Mouse (Mus musculus): ENCODE measurements at regions not wholly inside any gene's neighbourhood (a gene's known extent, or its start where the extent isn't known, plus 50 kb on each side); places are given as distances from the start of the nearest gene placed in this dataset.
"Not testable (repeated sequence)": the region's sequence is repeated elsewhere in the genome, so short reads cannot be mapped to it uniquely, and the experiment has no call there.

GRCm38 (mm10) chr8:57383746-57384320 lies 63.0 kb downstream of the Hand2 start:
- ChIA-PET CTCF (interaction anchor here (1.1 kb wide), 1 partner anchor 8 kb away, joined by 3 read pairs; no protein-coding TSS in a partner anchor), POLR2A (no interaction called here)
- DNase-seq (ENCODE audit: low read depth, low spot score) = peak; percentile 54
- in situ Hi-C loops (cut with MboI; ENCODE audit: low pct_unique_long_range_greater_than_20kb) = no loop called here
- peak; percentile 89 for ATAC-seq
- TF ChIP-seq CTCF (IDR thresholded peaks at IDR 0.05) = no peak
- no peaks in the 10 kb centered on the region for H3K27me3 ChIP-seq

GRCm38 (mm10) chr8:57387627-57388026 lies 66.8 kb downstream of the Hand2 start:
- DNase-seq (ENCODE audit: low read depth, low spot score) (no peak), ATAC-seq (no peak)
- POLR2A ChIA-PET = no interaction called here
- CTCF ChIA-PET = interaction anchor here (2.4 kb wide), 1 partner anchor 26 kb away, joined by 6 read pairs; no protein-coding TSS in a partner anchor
- TF ChIP-seq CTCF (IDR thresholded peaks at IDR 0.05) = no peak
- in situ Hi-C loops (cut with MboI; ENCODE audit: low pct_unique_long_range_greater_than_20kb) = no loop called here
- H3K27me3 ChIP-seq = no peaks in the 10 kb centered on the region

- in situ Hi-C loops (cut with MboI; ENCODE audit: low pct_unique_long_range_greater_than_20kb) = no loop called here
- CTCF ChIA-PET = interaction anchor here (1.1 to 2.0 kb wide), 2 partner anchors 12 to 13 kb away, joined by 4 to 6 read pairs; no protein-coding TSS in a partner anchor
- no peak for ATAC-seq
These were observed 67.1 kb upstream of the Scrg1 start for GRCm38 (mm10) chr8:57388579-57388978.

GRCm38 (mm10) chr8:57397999-57398635 lies 57.6 kb upstream of the Scrg1 start:
- ATAC-seq (no peak), DNase-seq (ENCODE audit: low read depth, low spot score) (no peak)
- no peak for TF ChIP-seq CTCF (IDR thresholded peaks at IDR 0.05)
- POLR2A ChIA-PET = no interaction called here
- H3K27me3 ChIP-seq = no peaks in the 10 kb centered on the region
- CTCF ChIA-PET = interaction anchor here (1.2 kb wide), 2 partner anchors 17 to 28 kb away, joined by 3 read pairs; no protein-coding TSS in a partner anchor
- in situ Hi-C loops (cut with MboI; ENCODE audit: low pct_unique_long_range_greater_than_20kb) = no loop called here

More at GRCm38 (mm10) chr8:57388579-57388978, 67.1 kb upstream of the Scrg1 start:
- no peak for TF ChIP-seq CTCF (IDR thresholded peaks at IDR 0.05)
- no peaks in the 10 kb centered on the region for H3K27me3 ChIP-seq
- DNase-seq (ENCODE audit: low read depth, low spot score) = no peak
- POLR2A ChIA-PET = no interaction called here

GRCm38 (mm10) chr8:57400171-57400570 lies 55.6 kb upstream of the Scrg1 start:
- CTCF ChIA-PET = interaction anchor here (0.9 to 1.6 kb wide), 3 partner anchors 11 to 25 kb away, joined by 3 to 6 read pairs (median 3); no protein-coding TSS in a partner anchor
- ATAC-seq; H3K27me3 ChIP-seq; POLR2A ChIA-PET; DNase-seq (ENCODE audit: low read depth, low spot score): not testable (repeated sequence)
- in situ Hi-C loops (cut with MboI; ENCODE audit: low pct_unique_long_range_greater_than_20kb) = loop anchor here (25.0 kb wide), 1 partner anchor 713 kb away; no protein-coding TSS in a partner anchor

GRCm38 (mm10) chr8:57400776-57401631 lies 54.7 kb upstream of the Scrg1 start:
- POLR2A ChIA-PET = no interaction called here
- no peaks in the 10 kb centered on the region for H3K27me3 ChIP-seq
- no peak for TF ChIP-seq CTCF (IDR thresholded peaks at IDR 0.05)
- ATAC-seq = no peak
- DNase-seq (ENCODE audit: low read depth, low spot score) = no peak
- in situ Hi-C loops (cut with MboI; ENCODE audit: low pct_unique_long_range_greater_than_20kb) = loop anchor here (25.0 kb wide), 1 partner anchor 714 kb away; no protein-coding TSS in a partner anchor
- CTCF ChIA-PET = interaction anchor here (0.9 to 1.6 kb wide), 3 partner anchors 10 to 25 kb away, joined by 3 to 6 read pairs (median 3); no protein-coding TSS in a partner anchor

- ATAC-seq (no peak), DNase-seq (ENCODE audit: low read depth, low spot score) (no peak)
- in situ Hi-C loops (cut with MboI; ENCODE audit: low pct_unique_long_range_greater_than_20kb) = loop anchor here (25.0 kb wide), 1 partner anchor 714 kb away; no protein-coding TSS in a partner anchor
- ChIA-PET CTCF (interaction anchor here (1.0 to 1.6 kb wide), 2 partner anchors 9 to 236 kb away, joined by 3 read pairs; no protein-coding TSS in a partner anchor), POLR2A (interaction anchor here (0.6 to 0.7 kb wide), 4 partner anchors 34 to 474 kb away, joined by 3 to 6 read pairs (median 4); no protein-coding TSS in a partner anchor)
- no peak for TF ChIP-seq CTCF (IDR thresholded peaks at IDR 0.05)
- H3K27me3 ChIP-seq = no peaks in the 10 kb centered on the region
These were observed 54.1 kb upstream of the Scrg1 start for GRCm38 (mm10) chr8:57401661-57402060.

GRCm38 (mm10) chr8:57402200-57402599 lies 53.5 kb upstream of the Scrg1 start:
- no peak for DNase-seq (ENCODE audit: low read depth, low spot score)
- in situ Hi-C loops (cut with MboI; ENCODE audit: low pct_unique_long_range_greater_than_20kb) = loop anchor here (25.0 kb wide), 1 partner anchor 715 kb away; no protein-coding TSS in a partner anchor
- ChIA-PET POLR2A (interaction anchor here (0.6 to 0.7 kb wide), 4 partner anchors 34 to 475 kb away, joined by 3 to 6 read pairs (median 4); no protein-coding TSS in a partner anchor), CTCF (interaction anchor here (1.0 kb wide), 1 partner anchor 237 kb away, joined by 3 read pairs; no protein-coding TSS in a partner anchor)
- no peak for ATAC-seq
- no peaks in the 10 kb centered on the region for H3K27me3 ChIP-seq
- TF ChIP-seq CTCF (IDR thresholded peaks at IDR 0.05) = no peak

GRCm38 (mm10) chr8:57403640-57404180 lies 52.0 kb upstream of the Scrg1 start:
- peak; percentile 51 for TF ChIP-seq CTCF (IDR thresholded peaks at IDR 0.05)
- no peaks in the 10 kb centered on the region for H3K27me3 ChIP-seq
- ChIA-PET CTCF (interaction anchor here (1.0 kb wide), 1 partner anchor 50 kb away, joined by 3 read pairs; no protein-coding TSS in a partner anchor), POLR2A (no interaction called here)
- DNase-seq (ENCODE audit: low read depth, low spot score) (no peak), ATAC-seq (no peak)
- in situ Hi-C loops (cut with MboI; ENCODE audit: low pct_unique_long_range_greater_than_20kb) = loop anchor here (25.0 kb wide), 1 partner anchor 716 kb away; no protein-coding TSS in a partner anchor
